Mouse (Mus musculus) intestine, embryonic 15.5 days (tissue): Measurements from ENCODE around the gene Tcp11l1. TPM values are rescaled to one million over a fixed set of nuclear protein-coding genes. Genes with fewer than 3 reads are reported as not detected.
A peak's percentile ranks its signal among the peaks of the same experiment; 100 is the strongest.

Source experiments
- ATAC-seq: fragments of 200-750 bp; cut with Nextera tagmentation; 2 replicates; pipeline ENCODE4 v1.8.0; 2017; ENCODE audit warnings: moderate TSS enrichment, moderate library complexity
- H3K27ac ChIP-seq: fragments of 300-500 bp; sonication (generic); 2 replicates; pipeline ENCODE4 v1.5.1; 2015; ENCODE audit warnings: mild to moderate bottlenecking, inconsistent platforms
- H3K27me3 ChIP-seq: fragments of 300-500 bp; sonication (generic); replicated peaks from 2 replicates; pipeline ENCODE4 v1.6.1; 2015; ENCODE audit warnings: inconsistent platforms
- H3K36me3 ChIP-seq: fragments of 300-500 bp; sonication (generic); 2 replicates; pipeline ENCODE4 v1.6.1; 2015; ENCODE audit warnings: inconsistent platforms
- H3K4me1 ChIP-seq: fragments of 300-500 bp; sonication (generic); replicated peaks from 2 replicates; pipeline ENCODE4 v1.6.1; 2015; ENCODE audit warnings: inconsistent platforms
- H3K4me2 ChIP-seq: fragments of 300-500 bp; sonication (generic); replicated peaks from 2 replicates; pipeline ENCODE4 v1.6.1; 2015; ENCODE audit warnings: mild to moderate bottlenecking, inconsistent platforms
- H3K4me3 ChIP-seq: fragments of 300-500 bp; sonication (generic); replicated peaks from 2 replicates; pipeline ENCODE4 v1.5.1; 2015; ENCODE audit warnings: inconsistent platforms
- H3K9ac ChIP-seq: fragments of 300-500 bp; sonication (generic); 2 replicates; pipeline ENCODE4 v1.6.1; 2015; ENCODE audit warnings: inconsistent platforms
- H3K9me3 ChIP-seq: fragments of 300-500 bp; sonication (generic); 2 replicates; pipeline ENCODE4 v1.6.1; 2016; ENCODE audit warnings: inconsistent platforms
- WGBS: fragments of 180-500 bp; shearing (Covaris S2); methylation state at CpG from one replicate; pipeline ENCODE4 v1.1.7; 2015; 5-methylcytosine and 5-hydroxymethylcytosine counted together
- polyA plus RNA-seq: library from polyadenylated mRNA; unstranded; fragments of >200 nt; fragmentation: Nextera tagmentation; extraction: Ambion mirVana; gene quantifications from 2 replicates; pipeline ENCODE4 v1.2.1, GENCODE M21; 2015

Gene Tcp11l1
- polyA plus RNA-seq, result 31.2 and 34.5 TPM in 2 replicates

DNA sequence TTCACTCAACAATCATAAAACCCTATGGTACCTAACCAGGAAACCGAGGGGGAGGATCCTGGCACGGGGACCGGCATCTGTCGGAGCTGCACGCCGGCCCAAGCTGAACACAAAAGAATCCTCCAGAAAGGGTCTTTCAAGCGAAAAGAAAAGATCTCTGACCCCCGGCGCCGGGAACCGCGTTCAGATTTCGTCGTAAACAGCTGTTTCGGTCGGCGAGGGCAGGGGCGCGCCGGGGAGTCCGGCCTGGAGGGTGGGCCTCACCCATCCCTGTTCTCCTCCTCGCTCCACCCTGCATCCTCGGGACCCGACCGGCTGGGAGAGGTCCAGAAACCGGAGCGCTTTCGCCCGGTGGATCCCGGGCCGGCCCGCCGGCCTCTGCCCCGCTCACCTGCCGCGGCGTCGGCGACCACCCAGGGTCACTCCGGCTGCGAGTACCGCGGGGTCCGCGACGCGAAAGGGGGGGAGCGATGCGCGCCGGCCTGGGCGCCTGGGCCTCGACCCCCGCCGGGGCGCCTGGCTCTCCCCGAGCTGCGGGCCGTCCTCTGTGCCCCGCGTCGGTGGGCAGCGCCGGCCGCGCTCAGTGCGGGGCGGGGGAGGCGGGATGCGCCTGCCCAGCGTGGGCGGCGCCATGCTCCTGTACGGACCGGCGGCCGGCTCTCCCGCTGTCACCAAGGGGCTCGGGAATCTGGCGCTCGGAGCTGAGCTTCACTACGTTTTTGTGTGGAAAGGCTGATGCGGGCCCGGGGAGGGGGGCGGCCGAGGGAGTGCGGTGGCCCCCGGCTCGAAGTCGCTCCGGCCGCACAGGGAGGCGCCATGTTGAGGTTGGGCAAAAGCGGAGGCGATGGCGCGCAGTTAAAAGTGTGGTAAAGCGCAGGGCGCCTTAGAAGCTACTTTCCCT lies at the start of gene Tcp11l1:
TSS of gene Tcp11l1 (minus strand) at position 585 of the 901 bp plus-strand sequence.
- peak; percentile 93 for ATAC-seq
- peak within 1 kb of the TSS; percentile 76 for H3K4me2 ChIP-seq
- H3K4me3 ChIP-seq, result peak within 1 kb of the TSS; percentile 72
- H3K9ac ChIP-seq, result peak within 1 kb of the TSS; percentile 66
- H3K9me3 ChIP-seq, result no peaks in the 10 kb centered on the region
- H3K36me3 ChIP-seq, result no peaks in the 10 kb centered on the region
- H3K27ac ChIP-seq, result peak within 1 kb of the TSS; percentile 71
- 0% methylated on average over 85 of the region's 99 CpGs for WGBS
- 0 out of 2 replicates have a peak, but pooled peaks cover 5% of the 10 kb centered on the region for H3K4me1 ChIP-seq
- no peaks in the 10 kb centered on the region for H3K27me3 ChIP-seq

DNA sequence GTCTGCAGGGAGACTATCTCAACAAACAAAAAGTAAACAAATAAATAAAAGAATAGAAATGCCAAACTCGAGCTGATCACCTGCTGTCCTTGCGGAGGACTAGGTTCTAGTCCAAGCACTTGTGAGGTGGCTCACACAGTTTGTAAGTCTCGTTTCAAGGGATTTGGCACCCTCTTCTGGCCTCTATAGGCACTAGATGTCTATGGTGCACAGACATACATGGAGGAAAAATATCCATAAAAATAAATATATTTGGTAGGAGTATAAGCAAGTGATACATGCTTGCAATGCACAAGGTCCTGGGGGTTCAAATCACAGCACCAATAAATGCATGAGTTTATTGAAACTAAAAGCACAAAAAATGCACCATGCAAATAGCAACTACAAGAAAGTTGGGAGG lies 38.6 kb upstream of the Tcp11l1 start:
- Histone ChIP-seq H3K9me3 (no peaks in the 10 kb centered on the region), H3K9ac (no peak overlapping the region), H3K4me1 (no peaks in the 10 kb centered on the region), H3K36me3 (0 out of 2 replicates have a peak, but pooled peaks cover 5% of the 10 kb centered on the region), H3K27me3 (no peaks in the 10 kb centered on the region), H3K27ac (no peak overlapping the region), H3K4me3 (no peak overlapping the region), H3K4me2 (no peak overlapping the region)
- 58% methylated on average over 3 of the region's 3 CpGs for WGBS
- peak; percentile 64; the same call in 1 of the 2 replicates for ATAC-seq

DNA sequence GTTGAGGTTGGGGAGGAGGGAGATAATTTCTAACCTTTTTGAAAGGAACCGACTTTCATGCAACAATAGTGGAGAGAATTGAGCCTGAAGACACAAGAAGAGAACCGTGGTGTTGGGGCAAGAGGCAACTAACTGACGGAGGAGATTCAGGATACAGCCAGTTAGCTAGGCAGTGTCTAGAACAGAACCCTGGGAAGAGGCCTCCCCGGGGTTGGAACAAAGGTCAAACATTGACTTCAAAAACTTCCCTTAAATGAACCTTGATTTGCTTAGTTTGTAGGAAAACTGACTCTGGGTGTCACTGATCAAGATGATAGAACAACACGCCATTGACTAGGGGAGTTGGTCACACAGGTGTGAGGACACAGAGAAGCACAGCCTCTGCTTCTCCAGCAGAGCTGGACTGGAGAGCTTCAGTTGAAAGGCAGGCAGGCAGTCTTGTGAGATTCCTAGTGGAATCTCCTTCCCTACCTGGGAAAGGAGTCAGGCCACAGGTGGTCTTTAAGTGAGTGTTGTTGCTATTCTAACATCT lies 36.7 kb upstream of the Tcp11l1 start:
- H3K27me3 ChIP-seq, result no peaks in the 10 kb centered on the region
- 63% methylated on average over 5 of the region's 5 CpGs for WGBS
- H3K27ac ChIP-seq, result no peak overlapping the region

DNA sequence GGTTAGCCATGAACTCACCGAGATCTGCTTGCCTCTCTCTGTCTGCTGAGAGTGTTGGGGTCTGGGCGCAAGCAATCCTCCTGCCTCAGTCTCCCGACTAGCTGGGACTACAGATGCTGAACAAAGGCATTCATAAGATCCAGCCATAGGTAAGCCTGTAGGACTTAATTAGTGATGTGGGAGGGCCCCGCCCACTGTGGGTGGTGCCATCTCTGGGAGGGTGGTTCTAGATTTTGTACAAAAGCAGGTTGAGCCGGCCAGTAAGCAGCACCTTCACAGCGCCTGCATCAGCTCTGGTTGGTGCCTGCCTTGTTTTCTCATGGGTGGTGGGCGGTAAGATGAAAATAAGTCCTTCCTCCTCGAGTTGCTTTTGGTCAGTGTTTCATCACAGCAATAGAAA lies 34.3 kb upstream of the Tcp11l1 start:
- no peaks in the 10 kb centered on the region for H3K9me3 ChIP-seq
- peaks cover 6% of the 10 kb centered on the region for H3K4me1 ChIP-seq
- H3K36me3 ChIP-seq, result no peaks in the 10 kb centered on the region
- H3K27ac ChIP-seq, result no peak overlapping the region
- no peak overlapping the region for H3K9ac ChIP-seq
- no peak overlapping the region for H3K4me2 ChIP-seq
- ATAC-seq, result no peak
- H3K4me3 ChIP-seq, result no peak overlapping the region
- 57% methylated on average over 8 of the region's 8 CpGs for WGBS
- H3K27me3 ChIP-seq, result no peaks in the 10 kb centered on the region

More for the DNA sequence above, 36.7 kb upstream of the Tcp11l1 start:
- H3K4me2 ChIP-seq, result no peak overlapping the region
- no peaks in the 10 kb centered on the region for H3K4me1 ChIP-seq
- no peak overlapping the region for H3K4me3 ChIP-seq
- no peaks in the 10 kb centered on the region for H3K9me3 ChIP-seq
- no peak overlapping the region for H3K9ac ChIP-seq
- ATAC-seq, result peak; percentile 80
- 0 out of 2 replicates have a peak, but pooled peaks cover 5% of the 10 kb centered on the region for H3K36me3 ChIP-seq

DNA sequence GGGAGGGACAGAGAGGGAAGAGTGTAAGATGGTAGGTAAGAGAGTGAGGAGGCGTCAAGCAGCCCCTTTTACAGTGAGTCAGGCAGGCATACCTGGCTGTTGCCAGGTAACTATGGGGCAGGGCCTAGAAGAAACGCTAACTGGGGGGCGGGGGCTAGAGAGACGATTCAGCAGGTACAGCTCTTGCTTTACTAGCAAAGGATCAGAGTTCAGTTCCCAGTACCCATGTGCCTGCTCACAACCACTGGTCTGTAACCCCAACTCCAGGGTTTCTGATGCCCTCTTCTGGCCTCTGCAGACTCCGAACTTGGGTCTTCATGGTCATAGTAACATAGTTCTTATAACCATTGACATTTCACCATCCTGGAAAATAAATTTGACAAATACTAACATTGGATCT lies 32.0 kb upstream of the Tcp11l1 start:
- 0 out of 2 replicates have a peak, but pooled peaks have one; percentile 4 for ATAC-seq
- H3K4me1 ChIP-seq, result peaks cover 15% of the 10 kb centered on the region
- no peak overlapping the region for H3K4me3 ChIP-seq
- H3K36me3 ChIP-seq, result no peaks in the 10 kb centered on the region
- H3K4me2 ChIP-seq, result no peak overlapping the region
- WGBS, result 56% methylated on average over 5 of the region's 5 CpGs
- no peak overlapping the region for H3K9ac ChIP-seq
- H3K9me3 ChIP-seq, result no peaks in the 10 kb centered on the region
- no peaks in the 10 kb centered on the region for H3K27me3 ChIP-seq
- no peak overlapping the region for H3K27ac ChIP-seq

DNA sequence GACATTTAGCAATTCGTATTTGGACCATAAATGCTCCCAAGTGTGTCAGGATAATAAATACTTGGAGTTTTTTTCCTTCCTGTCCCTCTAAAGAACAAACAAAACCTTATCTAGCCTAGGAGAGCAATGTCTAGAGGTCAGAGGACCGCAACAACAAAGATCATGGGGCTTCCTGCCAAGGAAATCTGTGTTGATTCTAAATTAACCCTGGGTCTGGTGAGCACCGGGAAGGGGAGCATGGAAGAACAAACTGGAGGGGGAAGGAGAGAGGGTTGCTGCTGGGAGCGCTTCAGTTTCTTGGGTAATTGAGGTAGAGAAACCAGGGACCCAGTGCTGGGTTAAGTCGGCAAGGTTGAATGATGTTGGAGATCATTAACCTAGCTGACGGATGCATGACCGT lies 31.2 kb upstream of the Tcp11l1 start:
- peak overlapping the region; percentile 95 for H3K9ac ChIP-seq
- peak overlapping the region; percentile 91 for H3K4me2 ChIP-seq
- WGBS, result 11% methylated on average over 7 of the region's 7 CpGs
- peak overlapping the region; percentile 91 for H3K4me3 ChIP-seq
- H3K27ac ChIP-seq, result peak overlapping the region; percentile 96
- peak; percentile 69 for ATAC-seq
- peaks cover 15% of the 10 kb centered on the region for H3K4me1 ChIP-seq
- no peaks in the 10 kb centered on the region for H3K9me3 ChIP-seq
- no peaks in the 10 kb centered on the region for H3K27me3 ChIP-seq
- H3K36me3 ChIP-seq, result no peaks in the 10 kb centered on the region

DNA sequence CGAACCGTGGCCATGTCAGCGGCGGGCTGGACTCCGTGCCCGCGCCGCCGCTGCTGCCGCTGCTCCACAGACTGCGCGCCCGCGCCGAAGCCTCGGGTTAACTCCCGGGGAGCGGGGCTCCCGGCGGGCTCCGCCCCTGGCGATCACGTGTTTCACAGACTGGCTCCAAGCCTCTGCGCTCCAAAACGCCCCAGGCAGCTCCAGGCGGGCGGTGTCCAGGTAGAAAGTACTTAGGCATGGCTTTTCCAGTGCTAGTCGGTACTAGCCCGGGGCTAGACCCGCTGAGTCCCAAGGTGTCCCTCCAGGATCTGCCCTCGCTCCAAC lies 30.7 kb upstream of the Tcp11l1 start, which contains the start of gene Depdc7:
TSS of gene Depdc7 (minus strand) at position 138 of the 324 bp plus-strand sequence.
- Histone ChIP-seq H3K9ac (peak within 1 kb of the TSS; percentile 95), H3K27ac (peak within 1 kb of the TSS; percentile 96), H3K9me3 (no peaks in the 10 kb centered on the region), H3K4me3 (peak within 1 kb of the TSS; percentile 91), H3K4me1 (peaks cover 15% of the 10 kb centered on the region), H3K36me3 (no peaks in the 10 kb centered on the region), H3K27me3 (no peaks in the 10 kb centered on the region), H3K4me2 (peak within 1 kb of the TSS; percentile 91)
- ATAC-seq, result peak; percentile 93
- WGBS, result under 1% methylated on average over 31 of the region's 31 CpGs

DNA sequence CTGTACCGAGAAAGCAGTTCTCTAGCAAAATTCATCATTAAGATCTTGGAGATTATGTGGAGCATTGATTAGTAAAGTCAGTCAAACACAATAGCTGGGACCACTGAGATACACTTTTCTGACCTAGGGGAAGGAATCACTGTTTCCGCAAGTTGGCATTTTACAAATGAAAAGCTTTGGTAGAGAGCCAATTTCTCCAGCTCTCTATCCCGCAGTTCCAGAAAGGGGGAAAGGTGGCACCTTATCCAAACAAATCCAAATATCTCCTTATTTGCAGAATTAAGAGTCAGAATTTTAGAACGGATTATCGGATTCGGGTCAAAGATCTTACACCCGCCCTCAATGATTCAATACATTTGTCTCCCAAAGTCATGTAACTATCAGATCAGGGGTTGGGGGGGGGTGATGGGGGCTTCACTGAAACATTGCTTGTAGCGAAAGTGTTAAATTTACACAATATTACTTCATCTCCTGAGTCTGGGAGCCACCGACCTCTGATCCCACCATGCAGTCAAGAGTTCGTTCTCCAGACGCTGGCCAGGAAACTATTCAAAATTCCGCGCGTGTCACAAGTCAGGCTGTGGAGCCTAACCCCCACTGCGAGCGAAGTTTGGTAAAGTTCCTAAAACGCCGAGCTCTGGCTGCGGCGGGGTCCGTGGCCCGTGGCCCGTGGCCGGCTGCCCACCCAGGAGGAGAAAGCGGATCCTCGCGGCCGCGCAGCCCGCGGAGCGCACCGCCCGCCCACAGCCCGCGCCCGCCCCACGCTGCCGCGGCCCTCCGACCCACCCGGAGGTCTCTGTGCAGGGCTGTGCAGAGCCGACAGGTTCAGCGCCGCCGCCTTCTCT lies 30.1 kb upstream of the Tcp11l1 start:
- H3K9ac ChIP-seq, result peak overlapping the region; percentile 95
- no peaks in the 10 kb centered on the region for H3K9me3 ChIP-seq
- WGBS, result 5% methylated on average over 45 of the region's 46 CpGs
- H3K4me1 ChIP-seq, result peaks cover 15% of the 10 kb centered on the region
- peak overlapping the region; percentile 91 for H3K4me2 ChIP-seq
- ATAC-seq, result peak; percentile 43
- peak overlapping the region; percentile 91 for H3K4me3 ChIP-seq
- H3K36me3 ChIP-seq, result no peaks in the 10 kb centered on the region
- peak overlapping the region; percentile 96 for H3K27ac ChIP-seq
- H3K27me3 ChIP-seq, result no peaks in the 10 kb centered on the region

DNA sequence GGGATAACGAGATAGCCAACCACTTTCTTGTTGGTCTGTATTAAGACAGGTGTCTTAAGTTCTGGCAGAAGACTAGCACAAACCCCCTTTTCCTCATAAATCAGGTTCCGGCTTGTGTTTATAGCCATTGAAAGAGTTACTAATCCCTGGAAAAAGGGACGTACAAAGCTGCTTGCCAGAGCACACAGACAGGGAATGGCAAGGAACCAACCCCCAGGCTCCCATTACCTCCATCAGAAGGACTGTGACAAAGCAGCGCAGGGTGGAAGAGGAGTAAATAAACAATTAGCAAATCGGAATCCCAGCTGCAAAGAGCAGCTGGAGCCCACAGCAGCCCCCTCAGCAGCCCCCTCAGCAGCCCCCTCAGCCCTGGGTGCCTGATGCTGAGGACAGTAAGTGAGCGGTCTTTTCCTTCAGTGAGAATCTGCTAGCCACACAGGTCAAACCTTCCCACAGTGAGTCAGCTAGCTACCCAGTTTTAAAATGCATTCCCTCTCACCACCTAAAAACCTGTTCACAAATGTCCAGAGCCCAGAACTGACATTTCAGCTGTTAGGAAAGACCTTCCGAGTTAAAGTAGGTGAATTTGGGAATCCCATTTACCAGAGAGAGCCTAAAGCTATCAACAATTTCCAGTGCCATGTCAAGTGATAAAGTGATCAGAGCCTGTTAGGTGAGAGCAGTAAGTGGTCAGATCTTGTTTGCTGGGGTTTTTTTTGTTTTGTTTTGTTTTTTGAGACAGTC lies 29.2 kb upstream of the Tcp11l1 start:
- WGBS, result 39% methylated on average over 7 of the region's 7 CpGs
- Histone ChIP-seq H3K4me1 (peaks cover 15% of the 10 kb centered on the region), H3K9ac (peak overlapping the region; percentile 11), H3K4me2 (peak overlapping the region; percentile 91), H3K36me3 (no peaks in the 10 kb centered on the region), H3K27me3 (no peaks in the 10 kb centered on the region), H3K27ac (peak overlapping the region; percentile 41; the same call in 1 of the 2 replicates), H3K4me3 (peak overlapping the region; percentile 91), H3K9me3 (no peaks in the 10 kb centered on the region)
- ATAC-seq, result no peak

DNA sequence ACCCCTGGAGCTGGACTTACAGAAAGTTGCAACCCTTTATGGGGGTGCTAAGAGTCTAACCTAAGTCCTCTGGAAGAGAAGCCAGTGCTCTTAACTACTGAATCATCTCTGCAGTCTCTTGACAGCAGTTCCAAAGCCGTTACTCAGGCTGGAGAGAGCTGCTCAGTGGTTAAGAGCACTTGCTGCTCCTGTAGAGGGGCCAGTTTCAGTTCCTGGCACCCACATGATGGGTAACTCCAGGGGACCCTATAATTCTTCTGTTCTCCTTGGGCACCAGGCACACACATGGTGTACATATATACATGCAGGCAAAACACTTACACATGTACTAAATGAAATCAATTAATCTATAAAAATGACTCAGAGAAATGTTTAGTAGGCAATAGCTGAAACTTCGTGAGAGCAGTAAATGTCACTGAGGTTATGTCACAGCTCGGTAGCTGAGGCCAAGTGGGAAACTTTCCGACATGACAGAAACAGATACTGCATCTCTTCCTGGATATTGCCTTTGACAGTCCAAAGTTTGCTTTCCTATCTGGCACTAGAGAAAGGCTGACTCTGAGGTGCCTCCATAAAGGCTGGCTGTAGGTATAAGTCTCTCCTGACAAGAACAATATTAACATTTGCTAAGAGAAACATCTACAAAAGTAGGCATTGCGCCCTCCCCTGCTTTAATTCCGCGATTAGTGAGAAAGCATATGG lies 28.4 kb upstream of the Tcp11l1 start:
- no peaks in the 10 kb centered on the region for H3K36me3 ChIP-seq
- no peaks in the 10 kb centered on the region for H3K27me3 ChIP-seq
- peak overlapping the region; percentile 23 for H3K27ac ChIP-seq
- no peak overlapping the region for H3K4me3 ChIP-seq
- H3K9ac ChIP-seq, result no peak overlapping the region
- no peaks in the 10 kb centered on the region for H3K9me3 ChIP-seq
- H3K4me1 ChIP-seq, result peaks cover 15% of the 10 kb centered on the region
- 44% methylated on average over 7 of the region's 7 CpGs for WGBS
- peak overlapping the region; percentile 91 for H3K4me2 ChIP-seq
- peak; percentile 37 for ATAC-seq

DNA sequence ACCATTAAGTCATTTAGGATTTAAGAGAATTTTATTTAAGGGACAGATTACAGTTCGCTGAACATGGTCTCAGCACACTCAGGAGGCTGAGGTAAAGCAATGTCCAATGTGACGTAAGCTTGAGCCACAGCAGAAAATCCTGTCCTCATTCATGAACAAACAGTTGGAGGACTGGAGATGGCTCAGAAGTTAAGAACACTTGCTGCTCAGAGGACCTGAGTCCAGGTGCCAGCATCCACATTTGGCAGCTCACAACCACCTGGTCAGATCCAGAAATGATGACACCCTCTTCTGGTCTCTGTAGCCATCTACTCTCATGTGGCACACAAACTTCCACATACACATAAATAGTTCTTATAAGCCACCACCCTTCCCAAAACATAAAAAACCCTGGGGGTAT lies 27.7 kb upstream of the Tcp11l1 start:
- Histone ChIP-seq H3K9me3 (no peaks in the 10 kb centered on the region), H3K4me1 (peaks cover 15% of the 10 kb centered on the region), H3K4me2 (no peak overlapping the region), H3K36me3 (no peaks in the 10 kb centered on the region), H3K27ac (no peak overlapping the region), H3K9ac (no peak overlapping the region), H3K4me3 (no peak overlapping the region), H3K27me3 (no peaks in the 10 kb centered on the region)
- ATAC-seq, result no peak
- 92% methylated on average over 2 of the region's 2 CpGs for WGBS
